ENCODE assay signal across 8 mouse cellular contexts in the genomic region with DNA sequence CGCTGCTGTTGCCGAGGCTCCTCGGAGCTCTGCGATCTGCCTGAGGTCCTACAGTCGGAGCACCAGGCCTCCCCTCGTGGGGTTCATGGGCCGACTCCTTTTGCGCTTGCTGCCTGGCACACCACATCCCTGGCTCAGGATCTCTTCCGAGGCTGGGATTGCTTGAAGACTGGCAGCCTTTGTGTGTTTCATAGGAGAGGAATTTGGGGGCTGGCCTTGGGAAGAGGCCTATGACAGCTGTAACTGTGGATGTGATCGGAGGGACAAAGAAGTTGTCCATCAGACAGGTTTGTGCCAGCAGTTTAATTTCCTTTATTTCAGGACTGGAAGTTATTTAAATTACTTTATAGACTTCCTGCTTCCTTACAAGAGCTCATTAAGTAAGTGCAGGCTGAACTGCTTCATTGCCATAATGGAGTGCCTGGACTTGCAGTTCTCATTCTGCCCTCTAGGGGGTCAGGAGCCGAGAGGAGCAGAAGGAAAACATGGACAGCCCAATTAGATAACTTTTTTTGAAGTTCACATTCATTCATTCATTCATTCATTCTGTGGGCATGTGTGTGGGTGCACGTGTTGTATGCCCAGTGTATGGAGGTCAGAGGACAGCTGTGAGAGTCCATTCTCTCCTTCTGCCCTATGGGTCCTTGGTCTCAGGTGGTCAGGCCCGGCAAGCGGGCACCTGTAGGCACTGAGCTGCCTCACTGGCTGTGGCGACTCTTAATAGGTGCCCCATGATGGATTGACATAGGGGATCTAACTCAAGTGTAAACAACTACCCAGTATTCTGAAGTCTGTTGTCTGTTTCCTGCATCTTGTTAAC.
DNase-seq lines count a peak whose midpoint lies in the region; ATAC-seq and TF ChIP-seq lines count a peak whose summit lies in the region.

No protein-coding gene starts in this region.

- WGBS in cerebellum, adult 2 months, result 64% methylated on average over 15 of the region's 15 CpGs
- WGBS in forebrain, embryonic 15.5 days, result 37% methylated on average over 15 of the region's 15 CpGs
- 54% methylated on average over 15 of the region's 15 CpGs for WGBS in intestine, embryonic 15.5 days
- 80% methylated on average over 15 of the region's 15 CpGs for WGBS in liver, adult 2 months

- peak; percentile 30 to 48 for DNase-seq in right cerebral cortex, adult 2 months (ENCODE audit: low spot score in 2 of 2)
- DNase-seq in right cerebral cortex, postnatal 36 days (ENCODE audit: low spot score in 2 of 2), result no peak
- DNase-seq in cerebellum, adult 2 months, result peak; percentile 23 to 54
- peak; percentile 39 for DNase-seq in liver, adult 2 months (ENCODE audit: extremely low read depth, low read depth, low spot score)
- DNase-seq in natural killer cell, adult 2 months (ENCODE audit: low spot score in 2 of 2), result peak; percentile 29 to 32
- peak; percentile 48 to 59 for DNase-seq in thymus, postnatal 36 days

- H3K79me2 ChIP-seq in liver, adult 2 months (ENCODE audit: control insufficient read depth, insufficient read depth, low read length), result peaks cover 29% of the 10 kb centered on the region; the same call in 1 of the 2 replicates

- peak; percentile 67 for TF ChIP-seq CTCF in cerebellum, adult 2 months (IDR thresholded peaks at IDR 0.05; ENCODE audit: borderline replicate concordance, insufficient read depth, low read depth, low read length)
- TF ChIP-seq CTCF in liver, adult 2 months (IDR thresholded peaks at IDR 0.05; ENCODE audit: low read depth, low read length), result peak; percentile 69; the same call in 1 of the 2 replicates

- H3K36me3 ChIP-seq in forebrain, embryonic 15.5 days, result no peaks in the 10 kb centered on the region
- H3K36me3 ChIP-seq in intestine, embryonic 15.5 days, result no peaks in the 10 kb centered on the region
- no peaks in the 10 kb centered on the region for H3K36me3 ChIP-seq in liver, adult 2 months (ENCODE audit: control insufficient read depth, insufficient read depth, low read length)

- TF ChIP-seq POLR2A in cerebellum, adult 2 months (IDR thresholded peaks at IDR 0.05; ENCODE audit: borderline replicate concordance, insufficient read depth, low read length), result no peak
- no peak for TF ChIP-seq POLR2A in liver, adult 2 months (IDR thresholded peaks at IDR 0.05; ENCODE audit: extremely low read depth, insufficient read depth, low read length)

- H3K27ac ChIP-seq in cerebellum, adult 2 months (ENCODE audit: insufficient read depth, low read length), result no peak overlapping the region
- peak overlapping the region; percentile 63; the same call in 1 of the 2 replicates for H3K27ac ChIP-seq in forebrain, embryonic 15.5 days (replicated peaks)
- peak overlapping the region; percentile 58 for H3K27ac ChIP-seq in intestine, embryonic 15.5 days
- no peak overlapping the region for H3K27ac ChIP-seq in liver, adult 2 months (replicated peaks; ENCODE audit: insufficient read depth, low read depth, low read length)

- H3K4me2 ChIP-seq in forebrain, embryonic 15.5 days (replicated peaks), result peak overlapping the region; percentile 16; the same call in 1 of the 2 replicates
- no peak overlapping the region for H3K4me2 ChIP-seq in intestine, embryonic 15.5 days (replicated peaks)

- H3K27me3 ChIP-seq in cerebellum, adult 2 months (ENCODE audit: control insufficient read depth, insufficient read depth, low read length), result no peaks in the 10 kb centered on the region
- no peaks in the 10 kb centered on the region for H3K27me3 ChIP-seq in forebrain, embryonic 15.5 days
- no peaks in the 10 kb centered on the region for H3K27me3 ChIP-seq in intestine, embryonic 15.5 days (replicated peaks)
- H3K27me3 ChIP-seq in liver, adult 2 months (ENCODE audit: control insufficient read depth, insufficient read depth, low read length), result no peaks in the 10 kb centered on the region

- no peak overlapping the region for H3K4me3 ChIP-seq in cerebellum, adult 2 months (replicated peaks; ENCODE audit: insufficient read depth, low read depth, low read length)
- H3K4me3 ChIP-seq in forebrain, embryonic 15.5 days, result no peak overlapping the region
- no peak overlapping the region for H3K4me3 ChIP-seq in intestine, embryonic 15.5 days (replicated peaks)
- H3K4me3 ChIP-seq in liver, adult 2 months (ENCODE audit: insufficient read depth, low read depth, low read length), result no peak overlapping the region

- ATAC-seq in forebrain, embryonic 15.5 days (replicated peaks), result peak; percentile 67
- peak; percentile 32; the same call in 1 of the 2 replicates for ATAC-seq in intestine, embryonic 15.5 days

- H3K4me1 ChIP-seq in cerebellum, adult 2 months (ENCODE audit: control insufficient read depth, insufficient read depth, low read length), result peaks cover 2% of the 10 kb centered on the region; the same call in 1 of the 2 replicates
- H3K4me1 ChIP-seq in forebrain, embryonic 15.5 days, result peaks cover 30% of the 10 kb centered on the region
- H3K4me1 ChIP-seq in intestine, embryonic 15.5 days (replicated peaks), result peaks cover 41% of the 10 kb centered on the region
- H3K4me1 ChIP-seq in liver, adult 2 months (ENCODE audit: control insufficient read depth, insufficient read depth, low read length), result peaks cover 9% of the 10 kb centered on the region

- H3K9me3 ChIP-seq in forebrain, embryonic 15.5 days, result no peaks in the 10 kb centered on the region
- no peaks in the 10 kb centered on the region for H3K9me3 ChIP-seq in intestine, embryonic 15.5 days

- H3K9ac ChIP-seq in forebrain, embryonic 15.5 days (replicated peaks), result 0 out of 2 replicates have a peak overlapping the region, but pooled peaks have one; percentile 17
- H3K9ac ChIP-seq in intestine, embryonic 15.5 days, result no peak overlapping the region
- H3K9ac ChIP-seq in liver, adult 2 months (ENCODE audit: low read depth, low read length), result no peak overlapping the region

Comparison
In these comparisons a context has a peak if more than half of its experiments do, and no peak if none do; other contexts are left out.
1. DNase-seq: peak in right cerebral cortex, adult 2 months (2 of 2), cerebellum, adult 2 months (2 of 2), liver, adult 2 months (single experiment), natural killer cell, adult 2 months (2 of 2) and thymus, postnatal 36 days (2 of 2); none in right cerebral cortex, postnatal 36 days (0 of 2).
2. H3K27ac ChIP-seq: peak in forebrain, embryonic 15.5 days (single experiment) and intestine, embryonic 15.5 days (single experiment); none in cerebellum, adult 2 months (single experiment) and liver, adult 2 months (single experiment).